Mouse (Mus musculus) left cerebral cortex, postnatal 25 days (tissue): Measurements from ENCODE around the gene Gm49711. TPM values are rescaled to one million over a fixed set of nuclear protein-coding genes. Genes with fewer than 3 reads are reported as not detected.

Experiments
- DNase-seq, 2 experiments: peaks; one replicate each; pipeline ENCODE4 v3.0.0; 2022; ENCODE audit warnings: low spot score in 2 of 2, mixed read lengths in 1 of 2
- intact Hi-C: fragments of 180-260 bp; cut with DNase I; formaldehyde crosslinking; loops from one replicate; pipeline ENCODE4 v1.15.1; 2025
- total RNA-seq, 2 experiments: library from RNA; stranded (reverse); gene quantifications; 2 replicates each; pipeline ENCODE4 v1.2.3; 2021

Gm49711 gene
- total RNA-seq, 2 experiments from 2014 or later: not detected

- intact Hi-C loops: no loop called here
These were observed 170.3 kb downstream of the Gm49711 start for GRCm38 (mm10) chr16:92228332-92228919.

GRCm38 (mm10) chr16:92230476-92230931 is 172.4 kb downstream of the Gm49711 start:
- no peak for DNase-seq
- intact Hi-C loops: no loop called here

More at GRCm38 (mm10) chr16:92228332-92228919, 170.3 kb downstream of the Gm49711 start:
- no peak for DNase-seq

- intact Hi-C loops: no loop called here
- DNase-seq: no peak
These were observed 176.4 kb downstream of the Gm49711 start for GRCm38 (mm10) chr16:92234530-92234929.

- intact Hi-C loops: no loop called here
- no peak for DNase-seq
These were observed 177.1 kb downstream of the Gm49711 start for GRCm38 (mm10) chr16:92235222-92235621.

Other genes with a start within 250 kb of the Gm49711 start
- gene Mrps6, start within 50 bp of the Gm49711 start, total RNA-seq: 10 to 100 TPM; 44.8 to 52.2 TPM
- gene Slc5a3, start within 50 bp of the Gm49711 start, total RNA-seq: 10 to 100 TPM; 30.8 to 31.7 TPM
- gene Kcne2, start 234.1 kb downstream of the Gm49711 start, total RNA-seq: 1 to 10 TPM in 1 of 2 experiments, under 1 TPM in 1; 0.69 to 1.7 TPM
- gene Smim11, start 243.0 kb downstream of the Gm49711 start, total RNA-seq: 10 to 100 TPM; 17.8 to 20.7 TPM